Mouse (Mus musculus) heart, embryonic 11.5 days (tissue): ENCODE results near the gene Rhod. TPM values are rescaled to one million over a fixed set of nuclear protein-coding genes. Genes with fewer than 3 reads are reported as not detected.
A peak's percentile ranks its signal among the peaks of the same experiment; 100 is the strongest.

Source experiments
- ATAC-seq: fragments of 200-750 bp; cut with Nextera tagmentation; replicated peaks from 2 replicates; pipeline ENCODE4 v1.8.0; 2017; ENCODE audit warnings: moderate library complexity; ENCODE audit not compliant: insufficient number of reproducible peaks, low FRiP score, low TSS enrichment
- H3K27ac ChIP-seq: fragments of 300-500 bp; sonication (generic); 2 replicates; pipeline ENCODE4 v1.5.1; 2014; ENCODE audit warnings: mild to moderate bottlenecking, low read depth, low read length
- H3K27me3 ChIP-seq: fragments of 300-500 bp; sonication (generic); 2 replicates; pipeline ENCODE4 v1.6.1; 2014; ENCODE audit warnings: mild to moderate bottlenecking, low read length, mixed read lengths; ENCODE audit not compliant: control insufficient read depth, insufficient read depth
- H3K36me3 ChIP-seq: fragments of 300-500 bp; sonication (generic); 2 replicates; pipeline ENCODE4 v1.6.1; 2014; ENCODE audit warnings: mild to moderate bottlenecking, low read length, moderate library complexity, mixed read lengths; ENCODE audit not compliant: control insufficient read depth, insufficient read depth
- H3K4me1 ChIP-seq: fragments of 300-500 bp; sonication (generic); 2 replicates; pipeline ENCODE4 v1.6.1; 2014; ENCODE audit warnings: low read length; ENCODE audit not compliant: control insufficient read depth, insufficient read depth
- H3K4me2 ChIP-seq: fragments of 300-500 bp; sonication (generic); 2 replicates; pipeline ENCODE4 v1.6.1; 2014; ENCODE audit warnings: mild to moderate bottlenecking, moderate library complexity
- H3K4me3 ChIP-seq: fragments of 300-500 bp; sonication (generic); 2 replicates; pipeline ENCODE4 v1.5.1; 2014; ENCODE audit warnings: low read depth, low read length
- H3K9ac ChIP-seq: fragments of 300-500 bp; sonication (generic); 2 replicates; pipeline ENCODE4 v1.6.1; 2014; ENCODE audit warnings: mild to moderate bottlenecking, low read depth, low read length, moderate library complexity
- H3K9me3 ChIP-seq: fragments of 300-500 bp; sonication (generic); replicated peaks from 2 replicates; pipeline ENCODE4 v1.6.1; 2016; ENCODE audit warnings: low read length; ENCODE audit not compliant: control insufficient read depth
- WGBS: fragments of 180-500 bp; shearing (Covaris S2); extraction: QIAGEN DNeasy Blood & Tissue Kit; methylation state at CpG from one replicate; pipeline ENCODE4 v1.1.7; 2014; ENCODE audit not compliant: insufficient replicate concordance; 5-methylcytosine and 5-hydroxymethylcytosine counted together
- polyA plus RNA-seq: library from polyadenylated mRNA; unstranded; fragments of >200 nt; fragmentation: Nextera tagmentation; extraction: Ambion mirVana; gene quantifications from 2 replicates; pipeline ENCODE4 v1.2.1, GENCODE M21; 2014

Rhod gene
- 28.5 and 31.1 TPM in 2 replicates for polyA plus RNA-seq

GRCm38 (mm10) chr19:4439161-4439801 lies at the start of gene Rhod:
Gene Rhod, minus strand, starts transcription at chr19:4439432.
- Histone ChIP-seq H3K36me3 (no peaks in the 10 kb centered on the region), H3K4me2 (peak within 1 kb of the TSS; percentile 70), H3K9ac (peak within 1 kb of the TSS; percentile 78), H3K4me1 (peaks cover 31% of the 10 kb centered on the region), H3K27ac (peak within 1 kb of the TSS; percentile 3; the same call in 1 of the 2 replicates), H3K4me3 (peak within 1 kb of the TSS; percentile 80), H3K27me3 (no peaks in the 10 kb centered on the region), H3K9me3 (no peaks in the 10 kb centered on the region)
- 0% methylated on average over 38 of the region's 51 CpGs for WGBS
- 0 out of 2 replicates have a peak, but pooled peaks have one; percentile 27 for ATAC-seq

GRCm38 (mm10) chr19:4487877-4488276 lies 48.6 kb upstream of the Rhod start:
- Histone ChIP-seq H3K4me1 (0 out of 2 replicates have a peak, but pooled peaks cover 5% of the 10 kb centered on the region), H3K9me3 (no peaks in the 10 kb centered on the region), H3K27me3 (no peaks in the 10 kb centered on the region), H3K4me3 (no peak overlapping the region), H3K9ac (no peak overlapping the region), H3K27ac (no peak overlapping the region), H3K4me2 (no peak overlapping the region), H3K36me3 (no peaks in the 10 kb centered on the region)
- ATAC-seq = no peak
- WGBS = 57% methylated on average over 2 of the region's 2 CpGs

- 0 out of 2 replicates have a peak, but pooled peaks cover 5% of the 10 kb centered on the region for H3K4me1 ChIP-seq
- WGBS = 61% methylated on average over 5 of the region's 5 CpGs
- no peaks in the 10 kb centered on the region for H3K36me3 ChIP-seq
- no peak overlapping the region for H3K4me3 ChIP-seq
- no peak overlapping the region for H3K4me2 ChIP-seq
- no peak for ATAC-seq
- no peaks in the 10 kb centered on the region for H3K27me3 ChIP-seq
- no peaks in the 10 kb centered on the region for H3K9me3 ChIP-seq
- H3K9ac ChIP-seq = no peak overlapping the region
- H3K27ac ChIP-seq = no peak overlapping the region
Measured at GRCm38 (mm10) chr19:4485006-4485405, 45.8 kb upstream of the Rhod start.

- Histone ChIP-seq H3K27ac (no peak overlapping the region), H3K9ac (no peak overlapping the region), H3K36me3 (no peaks in the 10 kb centered on the region), H3K27me3 (no peaks in the 10 kb centered on the region; the same call in 1 of the 2 replicates), H3K9me3 (no peaks in the 10 kb centered on the region), H3K4me3 (no peak overlapping the region), H3K4me2 (no peak overlapping the region), H3K4me1 (peaks cover 5% of the 10 kb centered on the region; the same call in 1 of the 2 replicates)
- ATAC-seq = no peak
- 85% methylated on average over 3 of the region's 3 CpGs for WGBS
Measured at GRCm38 (mm10) chr19:4482111-4482859, 43.1 kb upstream of the Rhod start.

GRCm38 (mm10) chr19:4481326-4481725 lies 42.1 kb upstream of the Rhod start:
- H3K4me1 ChIP-seq = peaks cover 6% of the 10 kb centered on the region; the same call in 1 of the 2 replicates
- no peak overlapping the region for H3K27ac ChIP-seq
- H3K4me3 ChIP-seq = no peak overlapping the region
- ATAC-seq = no peak
- WGBS = 23% methylated on average over 4 of the region's 4 CpGs
- H3K4me2 ChIP-seq = no peak overlapping the region
- H3K36me3 ChIP-seq = no peaks in the 10 kb centered on the region
- H3K9ac ChIP-seq = no peak overlapping the region
- H3K27me3 ChIP-seq = peaks cover 6% of the 10 kb centered on the region
- H3K9me3 ChIP-seq = no peaks in the 10 kb centered on the region

GRCm38 (mm10) chr19:4480041-4480440 lies 40.8 kb upstream of the Rhod start:
- no peak overlapping the region for H3K4me2 ChIP-seq
- H3K36me3 ChIP-seq = no peaks in the 10 kb centered on the region
- ATAC-seq = no peak
- no peak overlapping the region for H3K4me3 ChIP-seq
- no peak overlapping the region for H3K9ac ChIP-seq
- H3K27me3 ChIP-seq = peaks cover 19% of the 10 kb centered on the region
- WGBS = 84% methylated on average over 2 of the region's 2 CpGs
- peaks cover 6% of the 10 kb centered on the region; the same call in 1 of the 2 replicates for H3K4me1 ChIP-seq
- H3K9me3 ChIP-seq = no peaks in the 10 kb centered on the region
- H3K27ac ChIP-seq = no peak overlapping the region

GRCm38 (mm10) chr19:4478190-4478516 lies 38.9 kb upstream of the Rhod start:
- no peaks in the 10 kb centered on the region for H3K9me3 ChIP-seq
- peak overlapping the region; percentile 45 for H3K4me2 ChIP-seq
- peaks cover 6% of the 10 kb centered on the region; the same call in 1 of the 2 replicates for H3K4me1 ChIP-seq
- 33% methylated on average over 1 of the region's 1 CpGs for WGBS
- H3K4me3 ChIP-seq = no peak overlapping the region
- peaks cover 27% of the 10 kb centered on the region for H3K27me3 ChIP-seq
- no peaks in the 10 kb centered on the region for H3K36me3 ChIP-seq
- ATAC-seq = no peak
- H3K9ac ChIP-seq = no peak overlapping the region
- H3K27ac ChIP-seq = no peak overlapping the region

GRCm38 (mm10) chr19:4477345-4478189 lies 38.3 kb upstream of the Rhod start, which contains the start of gene Syt12:
Gene Syt12, minus strand, starts transcription at chr19:4477447.
- peak within 1 kb of the TSS; percentile 94 for H3K4me2 ChIP-seq
- no peaks in the 10 kb centered on the region for H3K9me3 ChIP-seq
- peak within 1 kb of the TSS; percentile 54 for H3K4me3 ChIP-seq
- H3K36me3 ChIP-seq = no peaks in the 10 kb centered on the region
- peaks cover 6% of the 10 kb centered on the region; the same call in 1 of the 2 replicates for H3K4me1 ChIP-seq
- ATAC-seq = no peak; the same call in 1 of the 2 replicates
- WGBS = 15% methylated on average over 21 of the region's 21 CpGs
- no peak within 1 kb of the TSS for H3K27ac ChIP-seq
- H3K27me3 ChIP-seq = peaks cover 27% of the 10 kb centered on the region
- H3K9ac ChIP-seq = peak within 1 kb of the TSS; percentile 66
